8 mouse cellular contexts compared by ENCODE assay signal in genomic region chr8:124231176-124231484, GRCm38 (mm10). TPM values are rescaled to one million over a fixed set of nuclear protein-coding genes. Genes with fewer than 3 reads are reported as not detected.
DNase-seq lines count a peak whose midpoint lies in the region; ATAC-seq and TF ChIP-seq lines count a peak whose summit lies in the region.

TSS of gene Galnt2 (plus strand) at chr8:124231391.

- 0 out of 2 replicates have a peak, but pooled peaks have one; percentile 31 for TF ChIP-seq POLR2A in lung, adult 2 months (IDR thresholded peaks at IDR 0.05; ENCODE audit: borderline replicate concordance, extremely low read depth, low read depth, low read length)

- no peak within 1 kb of the TSS for H3K27ac ChIP-seq in ES-E14 (ENCODE audit: insufficient read depth, low read depth, low read length, poor library complexity, severe bottlenecking)
- H3K27ac ChIP-seq in forebrain, postnatal 0 days (ENCODE audit: low read depth, low read length): peak within 1 kb of the TSS; percentile 76
- peak within 1 kb of the TSS; percentile 87 for H3K27ac ChIP-seq in layer of hippocampus, adult 2 months

- peak within 1 kb of the TSS; percentile 79 for H3K4me2 ChIP-seq in forebrain, postnatal 0 days (ENCODE audit: low read depth)

- peak within 1 kb of the TSS; percentile 85 for H3K9ac ChIP-seq in ES-E14 (ENCODE audit: insufficient read depth, low read depth, low read length, poor library complexity, severe bottlenecking)
- peak within 1 kb of the TSS; percentile 73 for H3K9ac ChIP-seq in forebrain, postnatal 0 days

- intact Hi-C loops in heart, postnatal 36 days (cut with DNase I): loop anchor here (2.0 kb wide), 1 partner anchor 280 kb away; no protein-coding TSS in a partner anchor

- H3K9me3 ChIP-seq in ES-E14 (ENCODE audit: control insufficient read depth, insufficient read depth, low read depth, low read length): no peaks in the 10 kb centered on the region
- no peaks in the 10 kb centered on the region for H3K9me3 ChIP-seq in forebrain, postnatal 0 days (ENCODE audit: low read length)

- H3K4me3 ChIP-seq in ES-E14 (ENCODE audit: insufficient read depth in 1 of 2, low read depth in 1 of 2, low read length in 2 of 2, poor library complexity in 1 of 2, severe bottlenecking in 1 of 2): peak within 1 kb of the TSS; percentile 88 to 91
- H3K4me3 ChIP-seq in forebrain, postnatal 0 days (ENCODE audit: low read depth, low read length): peak within 1 kb of the TSS; percentile 89
- H3K4me3 ChIP-seq in layer of hippocampus, adult 2 months: peak within 1 kb of the TSS; percentile 87
- peak within 1 kb of the TSS; percentile 66 for H3K4me3 ChIP-seq in lung, adult 2 months (replicated peaks; ENCODE audit: extremely low read depth, low read depth, low read length)

- no peaks in the 10 kb centered on the region for H3K27me3 ChIP-seq in forebrain, postnatal 0 days (ENCODE audit: insufficient read depth, low read length)

- no peaks in the 10 kb centered on the region for H3K36me3 ChIP-seq in ES-E14 (ENCODE audit: control insufficient read depth, insufficient read depth, low read length, poor library complexity, severe bottlenecking)
- H3K36me3 ChIP-seq in forebrain, postnatal 0 days (ENCODE audit: insufficient read depth): no peaks in the 10 kb centered on the region

- peaks cover 8 to 20% of the 10 kb centered on the region in 2 experiments; a peak in 3 of 4 replicates for H3K4me1 ChIP-seq in ES-E14 (ENCODE audit: control insufficient read depth in 2 of 2, insufficient read depth in 2 of 2, low read length in 2 of 2, poor library complexity in 1 of 2)
- H3K4me1 ChIP-seq in forebrain, postnatal 0 days (ENCODE audit: insufficient read depth): peaks cover 23% of the 10 kb centered on the region
- H3K4me1 ChIP-seq in lung, adult 2 months (ENCODE audit: control insufficient read depth, insufficient read depth, low read length): no peaks in the 10 kb centered on the region

- peak; percentile 81 for ATAC-seq in forebrain, postnatal 0 days
- ATAC-seq in neutrophil, adult 5-6 weeks (ENCODE audit: extremely low read depth, insufficient number of reproducible peaks, low FRiP score, poor library complexity, severe bottlenecking): peak; percentile 47

- peak; percentile 71 for DNase-seq in ES-E14 (ENCODE audit: low read depth, low spot score)
- DNase-seq in cerebellum, adult 11 months: peak; percentile 93
- DNase-seq in forebrain, postnatal 0 days: peak; percentile 94
- DNase-seq in heart, postnatal 36 days: peak; percentile 89 to 93
- peak; percentile 86 to 94 for DNase-seq in layer of hippocampus, adult 2 months (ENCODE audit: low spot score in 2 of 2)
- DNase-seq in lung, adult 2 months: peak; percentile 84
- peak; percentile 82 for DNase-seq in testis, postnatal 14 days (ENCODE audit: low spot score)

- in situ Hi-C loops in ES-E14 (cut with MboI; ENCODE audit: low sequenced_read_pairs in 2 of 2, unreplicated experiment in 2 of 2): no loop called here

- under 1% methylated on average over 32 of the region's 53 CpGs for WGBS in forebrain, postnatal 0 days
- 9% methylated on average over 53 of the region's 53 CpGs for WGBS in lung, adult 2 months

- TF ChIP-seq CTCF in forebrain, postnatal 0 days (IDR thresholded peaks at IDR 0.05; ENCODE audit: low read depth): no peak
- no peak for TF ChIP-seq CTCF in layer of hippocampus, adult 2 months (conservative IDR thresholded peaks at IDR 0.05)
- no peak for TF ChIP-seq CTCF in lung, adult 2 months (IDR thresholded peaks at IDR 0.05; ENCODE audit: insufficient read depth, low read length)

TF ChIP-seq in ES-E14, 5 proteins besides CTCF, POLR2A, EP300 and RAD21:
- TF ChIP-seq MAFK (IDR thresholded peaks at IDR 0.05; ENCODE audit: insufficient read depth, low read depth, low read length): no peak
- TF ChIP-seq HCFC1 (IDR thresholded peaks at IDR 0.05; ENCODE audit: borderline replicate concordance, insufficient read depth, low read length): no peak
- TF ChIP-seq ZC3H11A (IDR thresholded peaks at IDR 0.05; ENCODE audit: borderline replicate concordance, low read depth, low read length): no peak
- no peak for TF ChIP-seq ZNF384 (IDR thresholded peaks at IDR 0.05; ENCODE audit: low read depth, low read length)
- TF ChIP-seq CHD2 (IDR thresholded peaks at IDR 0.05; ENCODE audit: low read depth, low read length): no peak

RNA-seq across cellular contexts. Expression of gene Galnt2, which starts in this region (rescaled TPM):
- total RNA-seq in ES-E14 (2012; rRNA removed): 41.0 and 45.6 TPM in 2 replicates
- total RNA-seq in forebrain, postnatal 0 days (2014; rRNA removed): 55.4 and 55.5 TPM in 2 replicates
- polyA plus RNA-seq in forebrain, postnatal 0 days (2015; fragmentation: Nextera tagmentation; extraction: Ambion mirVana): 58.2 and 63.1 TPM in 2 replicates
- total RNA-seq in heart, postnatal 36 days (2021): 10 to 100 TPM; 32.1 to 34.2 TPM
- total RNA-seq in layer of hippocampus, adult 2 months (2021): 10 to 100 TPM; 34.5 to 44.5 TPM
- 17.6 and 25.5 TPM in 2 replicates for polyA plus RNA-seq in lung, adult 2 months (2012; rRNA removed)
- total RNA-seq in neutrophil, adult 5-6 weeks (2017): 12.3 and 27.9 TPM in 2 replicates
